Mouse (Mus musculus): ENCODE data around the gene Kirrel.

The Kirrel gene

GRCm38 (mm10) chr3:87167621-87168020 is 6.9 kb downstream of the Kirrel start:
- DNase-seq (ENCODE audit: low spot score in 2 of 2) = no peak

- no peak for DNase-seq (ENCODE audit: low spot score in 2 of 2)
These were observed 9.2 kb downstream of the Kirrel start for GRCm38 (mm10) chr3:87165291-87165881.

- DNase-seq (ENCODE audit: low spot score in 2 of 2) = no peak
These were observed 10.3 kb downstream of the Kirrel start for GRCm38 (mm10) chr3:87164099-87164815.

- DNase-seq (ENCODE audit: low spot score in 2 of 2) = no peak
These were observed 11.4 kb downstream of the Kirrel start for GRCm38 (mm10) chr3:87163116-87163515.

GRCm38 (mm10) chr3:87162380-87162779 is 12.2 kb downstream of the Kirrel start:
- no peak for DNase-seq (ENCODE audit: low spot score in 2 of 2)

- DNase-seq (ENCODE audit: low spot score in 2 of 2) = no peak
These were observed 12.9 kb downstream of the Kirrel start for GRCm38 (mm10) chr3:87161601-87162000.

GRCm38 (mm10) chr3:87160819-87161509 is 13.6 kb downstream of the Kirrel start:
- DNase-seq (ENCODE audit: low spot score in 2 of 2) = no peak

GRCm38 (mm10) chr3:87159190-87159589 is 15.4 kb downstream of the Kirrel start:
- DNase-seq (ENCODE audit: low spot score in 2 of 2) = no peak

GRCm38 (mm10) chr3:87157767-87158291 is 16.7 kb downstream of the Kirrel start:
- no peak for DNase-seq (ENCODE audit: low spot score in 2 of 2)

GRCm38 (mm10) chr3:87157297-87157696 is 17.2 kb downstream of the Kirrel start:
- DNase-seq (ENCODE audit: low spot score in 2 of 2) = no peak

GRCm38 (mm10) chr3:87154398-87155287 is 19.9 kb downstream of the Kirrel start:
- no peak for DNase-seq (ENCODE audit: low spot score in 2 of 2)

- no peak for DNase-seq (ENCODE audit: low spot score in 2 of 2)
These were observed 21.5 kb downstream of the Kirrel start for GRCm38 (mm10) chr3:87153038-87153437.

GRCm38 (mm10) chr3:87152111-87152738 is 22.3 kb downstream of the Kirrel start:
- no peak for DNase-seq (ENCODE audit: low spot score in 2 of 2)

- DNase-seq (ENCODE audit: low spot score in 2 of 2) = no peak
These were observed 23.2 kb downstream of the Kirrel start for GRCm38 (mm10) chr3:87151294-87151826.

- no peak for DNase-seq (ENCODE audit: low spot score in 2 of 2)
These were observed 23.8 kb downstream of the Kirrel start for GRCm38 (mm10) chr3:87150689-87151244.

- DNase-seq (ENCODE audit: low spot score in 2 of 2) = no peak
These were observed 24.4 kb downstream of the Kirrel start for GRCm38 (mm10) chr3:87150056-87150688.

GRCm38 (mm10) chr3:87149425-87149824 is 25.1 kb downstream of the Kirrel start:
- DNase-seq (ENCODE audit: low spot score in 2 of 2) = no peak

GRCm38 (mm10) chr3:87144476-87145240 is 29.9 kb downstream of the Kirrel start:
- DNase-seq (ENCODE audit: low spot score in 2 of 2) = no peak

- DNase-seq (ENCODE audit: low spot score in 2 of 2) = no peak
These were observed 34.3 kb downstream of the Kirrel start for GRCm38 (mm10) chr3:87140284-87140683.

All from natural killer cell, adult 2 months (primary cell).